Mouse (Mus musculus): ENCODE measurements at regions not wholly inside any gene's neighbourhood (a gene's known extent, or its start where the extent isn't known, plus 50 kb on each side); places are given as distances from the start of the nearest gene placed in this dataset.

GRCm38 (mm10) chrX:13224902-13225301 is 55.9 kb upstream of the Ddx3x start:
- DNase-seq (ENCODE audit: low spot score) (no peak), ATAC-seq (ENCODE audit: insufficient read depth, low FRiP score, low TSS enrichment) (0 out of 2 replicates have a peak, but pooled peaks have one; percentile 53)
- Histone ChIP-seq H3K36me3 (ENCODE audit: control insufficient read depth, insufficient read depth, low read length) (no peaks in the 10 kb centered on the region), H3K9me3 (ENCODE audit: control insufficient read depth, low read length) (no peaks in the 10 kb centered on the region), H3K4me2 (ENCODE audit: low read depth) (no peak overlapping the region), H3K27ac (ENCODE audit: low read depth, low read length) (no peak overlapping the region), H3K4me3 (ENCODE audit: low read depth, low read length) (no peak overlapping the region), H3K27me3 (ENCODE audit: control insufficient read depth, insufficient read depth, low read length) (no peaks in the 10 kb centered on the region), H3K4me1 (ENCODE audit: control insufficient read depth, insufficient read depth, low read length) (no peaks in the 10 kb centered on the region), H3K9ac (ENCODE audit: low read length) (no peak overlapping the region)
- 9% methylated on average over 3 of the region's 3 CpGs for WGBS

GRCm38 (mm10) chrX:13226429-13226828 is 54.3 kb upstream of the Ddx3x start:
- WGBS: 83% methylated on average over 3 of the region's 3 CpGs
- Histone ChIP-seq H3K9ac (ENCODE audit: low read length) (no peak overlapping the region), H3K4me1 (ENCODE audit: control insufficient read depth, insufficient read depth, low read length) (no peaks in the 10 kb centered on the region), H3K36me3 (ENCODE audit: control insufficient read depth, insufficient read depth, low read length) (no peaks in the 10 kb centered on the region), H3K27ac (ENCODE audit: low read depth, low read length) (no peak overlapping the region), H3K27me3 (ENCODE audit: control insufficient read depth, insufficient read depth, low read length) (no peaks in the 10 kb centered on the region), H3K9me3 (ENCODE audit: control insufficient read depth, low read length) (no peaks in the 10 kb centered on the region), H3K4me2 (ENCODE audit: low read depth) (no peak overlapping the region), H3K4me3 (ENCODE audit: low read depth, low read length) (no peak overlapping the region)
- no peak for ATAC-seq (ENCODE audit: insufficient read depth, low FRiP score, low TSS enrichment)
- no peak for DNase-seq (ENCODE audit: low spot score)

- Histone ChIP-seq H3K27me3 (ENCODE audit: control insufficient read depth, insufficient read depth, low read length) (no peaks in the 10 kb centered on the region), H3K27ac (ENCODE audit: low read depth, low read length) (peak overlapping the region; percentile 44; the same call in 1 of the 2 replicates)
- 26% methylated on average over 8 of the region's 8 CpGs for WGBS
Measured at GRCm38 (mm10) chrX:13229891-13230614, 50.7 kb upstream of the Ddx3x start.

GRCm38 (mm10) chrX:13230615-13231179 is 50.1 kb upstream of the Ddx3x start:
- WGBS: 12% methylated on average over 17 of the region's 17 CpGs
- Histone ChIP-seq H3K9ac (ENCODE audit: low read length) (peak overlapping the region; percentile 40), H3K27me3 (ENCODE audit: control insufficient read depth, insufficient read depth, low read length) (no peaks in the 10 kb centered on the region), H3K4me2 (ENCODE audit: low read depth) (peak overlapping the region; percentile 43), H3K27ac (ENCODE audit: low read depth, low read length) (peak overlapping the region; percentile 44; the same call in 1 of the 2 replicates), H3K4me1 (ENCODE audit: control insufficient read depth, insufficient read depth, low read length) (no peaks in the 10 kb centered on the region), H3K36me3 (ENCODE audit: control insufficient read depth, insufficient read depth, low read length) (no peaks in the 10 kb centered on the region), H3K4me3 (ENCODE audit: low read depth, low read length) (peak overlapping the region; percentile 28), H3K9me3 (ENCODE audit: control insufficient read depth, low read length) (no peaks in the 10 kb centered on the region)
- DNase-seq (ENCODE audit: low spot score) (peak; percentile 79), ATAC-seq (ENCODE audit: insufficient read depth, low FRiP score, low TSS enrichment) (peak; percentile 98)

More at GRCm38 (mm10) chrX:13229891-13230614, 50.7 kb upstream of the Ddx3x start:
- H3K36me3 ChIP-seq (ENCODE audit: control insufficient read depth, insufficient read depth, low read length): no peaks in the 10 kb centered on the region
- H3K9me3 ChIP-seq (ENCODE audit: control insufficient read depth, low read length): no peaks in the 10 kb centered on the region
- no peaks in the 10 kb centered on the region for H3K4me1 ChIP-seq (ENCODE audit: control insufficient read depth, insufficient read depth, low read length)
- DNase-seq (ENCODE audit: low spot score): no peak
- peak; percentile 28 for ATAC-seq (ENCODE audit: insufficient read depth, low FRiP score, low TSS enrichment)
- peak overlapping the region; percentile 43 for H3K4me2 ChIP-seq (ENCODE audit: low read depth)
- H3K9ac ChIP-seq (ENCODE audit: low read length): peak overlapping the region; percentile 40
- H3K4me3 ChIP-seq (ENCODE audit: low read depth, low read length): peak overlapping the region; percentile 28
